Mouse (Mus musculus) E14TG2a.4 (cell line): ENCODE data around the gene Tgfb1.

Experiments used
- CTCF ChIP-seq: conservative IDR thresholded peaks from 2 replicates; pipeline ENCODE4 v1.5.1; 2014; ENCODE audit warnings: low read length
- POU5F1 ChIP-seq: IDR thresholded peaks from 2 replicates; pipeline ENCODE4 v1.6.1; 2014; ENCODE audit warnings: low read length, borderline replicate concordance

GRCm38 (mm10) chr7:25718788-25719417 lies 32.1 kb downstream of the Tgfb1 start, which contains the start of gene Ccdc97:
- TF ChIP-seq CTCF (no peak), POU5F1 (no peak)
